Mouse (Mus musculus) lung, embryonic 14.5 days (tissue): ENCODE measurements around the gene Rxfp4. TPM values are rescaled to one million over a fixed set of nuclear protein-coding genes. Genes with fewer than 3 reads are reported as not detected.

Experiments used
- ATAC-seq: fragments of 200-750 bp; cut with Nextera tagmentation; 2 replicates; pipeline ENCODE4 v1.8.0; 2017; ENCODE audit warnings: mild to moderate bottlenecking, moderate TSS enrichment, moderate library complexity; ENCODE audit not compliant: insufficient read depth
- DNase-seq: peaks from one replicate; pipeline ENCODE4 v3.0.0-alpha.2; 2015
- H3K27ac ChIP-seq: fragments of 300-500 bp; sonication (generic); 2 replicates; pipeline ENCODE4 v1.5.1; 2014; ENCODE audit warnings: low read depth, mild to moderate bottlenecking, moderate library complexity
- H3K27me3 ChIP-seq: fragments of 300-500 bp; sonication (generic); 2 replicates; pipeline ENCODE4 v1.6.1; 2014; ENCODE audit warnings: low read length, control low read depth; ENCODE audit not compliant: insufficient read depth
- H3K36me3 ChIP-seq: fragments of 300-500 bp; sonication (generic); 2 replicates; pipeline ENCODE4 v1.6.1; 2014; ENCODE audit warnings: control low read depth; ENCODE audit not compliant: insufficient read depth
- H3K4me1 ChIP-seq: fragments of 300-500 bp; sonication (generic); 2 replicates; pipeline ENCODE4 v1.6.1; 2014; ENCODE audit warnings: antibody characterized with exemption, control low read depth; ENCODE audit not compliant: insufficient read depth
- H3K4me2 ChIP-seq: fragments of 300-500 bp; sonication (generic); 2 replicates; pipeline ENCODE4 v1.6.1; 2014; ENCODE audit warnings: mild to moderate bottlenecking
- H3K4me3 ChIP-seq: fragments of 300-500 bp; sonication (generic); 2 replicates; pipeline ENCODE4 v1.5.1; 2014; ENCODE audit warnings: low read depth, low read length
- H3K9ac ChIP-seq: fragments of 300-500 bp; sonication (generic); 2 replicates; pipeline ENCODE4 v1.6.1; 2014
- H3K9me3 ChIP-seq: fragments of 300-500 bp; sonication (generic); 2 replicates; pipeline ENCODE4 v1.6.1; 2016; ENCODE audit warnings: low read depth, low read length, control low read depth
- CTCF ChIP-seq: IDR thresholded peaks from 2 replicates; pipeline ENCODE4 v1.5.1; 2016; ENCODE audit warnings: antibody characterized with exemption, low read depth
- WGBS: fragments of 180-500 bp; shearing (Covaris S2); extraction: QIAGEN DNeasy Blood & Tissue Kit; methylation state at CpG from one replicate; pipeline ENCODE4 v1.1.7; 2014; 5-methylcytosine and 5-hydroxymethylcytosine counted together
- polyA plus RNA-seq: library from polyadenylated mRNA; unstranded; fragments of >200 nt; fragmentation: Nextera tagmentation; extraction: Ambion mirVana; gene quantifications from 2 replicates; pipeline ENCODE4 v1.2.1, GENCODE M21; 2014

The Rxfp4 gene
- polyA plus RNA-seq, 1 experiment from 2014 or later, result not detected

DNA sequence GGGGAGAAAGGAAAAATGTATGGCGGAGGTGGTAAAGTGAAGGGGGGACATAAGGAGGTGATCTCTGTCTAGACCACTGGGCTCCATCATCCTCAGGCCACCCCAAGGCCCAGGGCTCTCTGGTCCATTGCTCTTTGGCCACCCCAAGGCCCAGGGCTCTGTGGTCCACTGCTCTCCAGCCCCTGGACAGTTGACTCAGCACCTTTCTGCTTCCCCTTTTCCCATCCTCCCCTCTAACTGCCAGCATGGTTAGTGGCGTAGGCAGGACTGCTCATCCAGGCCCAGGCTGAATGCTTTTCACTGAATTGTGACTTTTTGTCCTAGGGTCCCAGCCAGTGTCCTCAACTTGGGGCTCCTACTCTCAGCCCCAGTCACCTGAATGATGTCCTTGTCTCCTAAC, 25.4 kb downstream of the Rxfp4 start:
- WGBS, result 88% methylated on average over 2 of the region's 2 CpGs
- no peak overlapping the region for H3K4me3 ChIP-seq
- H3K27ac ChIP-seq, result no peak overlapping the region
- no peaks in the 10 kb centered on the region for H3K27me3 ChIP-seq
- peaks cover 23% of the 10 kb centered on the region for H3K4me1 ChIP-seq
- TF ChIP-seq CTCF, result no peak
- H3K9ac ChIP-seq, result no peak overlapping the region
- ATAC-seq (no peak), DNase-seq (no peak)
- H3K36me3 ChIP-seq, result peaks cover 70% of the 10 kb centered on the region
- no peaks in the 10 kb centered on the region for H3K9me3 ChIP-seq
- no peak overlapping the region for H3K4me2 ChIP-seq

DNA sequence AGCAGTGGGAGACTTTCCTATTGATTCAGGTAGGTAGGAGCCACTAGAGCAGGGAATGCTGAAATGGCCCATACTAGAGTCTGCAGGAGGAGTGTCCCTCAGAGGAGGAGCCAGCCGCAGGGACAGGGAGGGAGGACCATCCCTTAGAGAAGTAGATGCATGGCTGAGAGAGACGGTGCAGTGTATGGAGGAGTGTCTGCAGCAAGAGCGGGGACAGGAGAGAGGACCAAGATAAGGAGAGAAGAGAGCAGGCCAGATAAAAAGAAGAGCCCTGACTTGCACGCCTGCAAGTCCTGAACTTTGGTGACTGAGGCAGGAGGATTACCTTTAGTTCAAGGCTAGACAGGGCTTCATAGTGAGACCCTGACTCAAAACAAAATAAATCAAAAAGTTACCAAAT, 25.8 kb downstream of the Rxfp4 start:
- Histone ChIP-seq H3K9ac (no peak overlapping the region), H3K27me3 (no peaks in the 10 kb centered on the region), H3K27ac (no peak overlapping the region), H3K36me3 (peaks cover 66% of the 10 kb centered on the region), H3K4me2 (no peak overlapping the region), H3K4me1 (peaks cover 23% of the 10 kb centered on the region), H3K9me3 (no peaks in the 10 kb centered on the region), H3K4me3 (no peak overlapping the region)
- DNase-seq (no peak), ATAC-seq (no peak)
- WGBS, result 44% methylated on average over 4 of the region's 4 CpGs
- no peak for TF ChIP-seq CTCF

DNA sequence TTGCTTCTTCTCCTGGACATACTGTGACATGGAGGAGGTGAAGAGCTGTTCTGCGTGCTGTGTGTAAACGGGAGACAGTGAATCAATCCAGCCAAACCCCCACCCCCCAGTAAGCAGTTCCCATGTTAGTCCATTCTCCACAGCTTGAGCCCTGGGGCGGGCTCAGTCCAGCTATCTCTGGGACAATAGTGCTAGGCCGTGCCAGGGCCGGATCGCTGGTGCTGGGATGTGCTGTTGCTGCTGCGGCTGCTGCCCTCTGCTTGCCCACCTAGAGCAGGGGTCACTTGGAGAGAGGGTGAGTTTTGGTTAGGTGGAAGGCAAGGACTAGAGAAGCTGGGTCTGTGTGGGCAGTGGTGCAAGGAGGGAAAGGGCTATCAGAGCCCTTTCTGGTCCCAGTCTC, 26.6 kb downstream of the Rxfp4 start:
- H3K27ac ChIP-seq, result no peak overlapping the region
- no peaks in the 10 kb centered on the region for H3K27me3 ChIP-seq
- no peak for DNase-seq
- 67% methylated on average over 7 of the region's 7 CpGs for WGBS
- H3K9me3 ChIP-seq, result no peaks in the 10 kb centered on the region
- H3K4me2 ChIP-seq, result 0 out of 2 replicates have a peak overlapping the region, but pooled peaks have one; percentile 2
- no peak overlapping the region for H3K9ac ChIP-seq
- no peak for TF ChIP-seq CTCF
- H3K4me3 ChIP-seq, result no peak overlapping the region
- ATAC-seq, result no peak
- H3K36me3 ChIP-seq, result peaks cover 58% of the 10 kb centered on the region
- H3K4me1 ChIP-seq, result peaks cover 23% of the 10 kb centered on the region

DNA sequence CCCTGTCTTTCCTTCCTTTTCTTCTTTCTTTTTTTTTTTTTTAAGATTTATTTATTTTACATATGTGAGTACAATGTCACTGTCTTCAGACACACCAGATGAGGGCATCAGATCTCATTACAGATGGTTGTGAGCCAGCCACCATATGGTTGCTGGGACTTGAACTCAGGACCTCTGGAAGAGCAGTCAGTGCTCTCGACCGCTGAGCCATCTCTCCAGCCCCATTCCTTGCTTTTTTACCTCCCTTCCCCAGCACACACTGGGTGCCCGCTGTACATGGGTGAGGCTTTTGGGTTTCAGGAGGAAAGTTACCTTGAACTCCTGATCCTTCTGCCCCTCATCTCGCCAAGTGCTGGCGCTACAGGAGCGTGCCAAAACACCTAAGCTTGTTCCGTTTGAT, 27.4 kb downstream of the Rxfp4 start:
- H3K9ac ChIP-seq, result no peak overlapping the region
- no peak overlapping the region for H3K4me2 ChIP-seq
- H3K36me3 ChIP-seq, result peaks cover 50% of the 10 kb centered on the region
- no peak for DNase-seq
- no peak for ATAC-seq
- no peaks in the 10 kb centered on the region for H3K9me3 ChIP-seq
- peak overlapping the region; percentile 99; the same call in 1 of the 2 replicates for H3K27ac ChIP-seq
- H3K27me3 ChIP-seq, result no peaks in the 10 kb centered on the region
- peaks cover 24% of the 10 kb centered on the region for H3K4me1 ChIP-seq
- 82% methylated on average over 7 of the region's 7 CpGs for WGBS
- TF ChIP-seq CTCF, result no peak
- no peak overlapping the region for H3K4me3 ChIP-seq

DNA sequence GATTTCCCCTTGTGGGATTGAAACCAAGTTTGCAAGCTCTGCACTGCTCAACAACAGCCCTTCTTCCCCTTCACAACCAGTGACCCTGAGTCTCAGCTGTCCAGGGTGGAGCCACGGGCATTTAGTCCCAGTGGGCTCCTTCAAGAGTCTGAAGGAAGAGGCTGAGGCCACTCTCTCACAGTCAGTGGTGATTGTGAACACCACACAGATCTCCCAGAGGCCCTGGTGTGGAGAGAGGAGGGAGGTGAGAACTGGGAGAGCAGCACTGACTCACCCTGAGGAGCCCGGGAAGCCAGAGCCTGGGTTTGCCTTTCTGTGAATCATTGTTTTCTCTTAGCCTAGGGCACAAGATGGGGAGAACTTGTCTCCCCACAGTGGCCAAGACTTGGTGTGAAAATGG, 28.0 kb downstream of the Rxfp4 start:
- peak overlapping the region; percentile 86 for H3K4me2 ChIP-seq
- TF ChIP-seq CTCF, result no peak
- no peak for DNase-seq
- 21% methylated on average over 2 of the region's 2 CpGs for WGBS
- H3K27me3 ChIP-seq, result no peaks in the 10 kb centered on the region
- H3K4me1 ChIP-seq, result peaks cover 27% of the 10 kb centered on the region
- peak overlapping the region; percentile 99 for H3K27ac ChIP-seq
- H3K4me3 ChIP-seq, result peak overlapping the region; percentile 91; the same call in 1 of the 2 replicates
- H3K36me3 ChIP-seq, result peaks cover 44% of the 10 kb centered on the region
- no peaks in the 10 kb centered on the region for H3K9me3 ChIP-seq
- H3K9ac ChIP-seq, result peak overlapping the region; percentile 98
- ATAC-seq, result no peak

DNA sequence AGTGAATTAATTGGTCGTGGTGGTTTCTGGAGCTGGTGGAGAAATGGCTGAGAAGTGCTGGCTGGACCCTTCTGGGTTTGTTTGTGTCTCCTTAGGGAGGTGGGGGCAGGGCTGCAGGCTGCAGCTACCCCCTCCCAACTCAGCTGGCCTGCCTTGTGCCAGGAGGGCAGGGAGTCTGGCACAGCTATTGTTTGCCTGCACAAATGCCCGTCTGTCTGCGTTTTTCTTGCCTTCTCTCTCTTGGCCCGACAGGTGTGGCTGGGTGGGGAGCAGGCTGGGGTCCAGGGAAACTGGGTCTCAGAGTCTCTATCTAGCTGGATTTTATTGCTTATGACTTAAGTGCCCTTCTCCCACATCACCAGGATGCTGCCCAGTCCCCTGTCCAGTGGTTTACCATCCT, 28.6 kb downstream of the Rxfp4 start:
- peak overlapping the region; percentile 99 for H3K27ac ChIP-seq
- no peaks in the 10 kb centered on the region for H3K27me3 ChIP-seq
- H3K4me1 ChIP-seq, result peaks cover 22% of the 10 kb centered on the region
- ATAC-seq (no peak), DNase-seq (no peak)
- H3K9me3 ChIP-seq, result no peaks in the 10 kb centered on the region
- peak overlapping the region; percentile 91 for H3K4me3 ChIP-seq
- WGBS, result 24% methylated on average over 4 of the region's 4 CpGs
- H3K4me2 ChIP-seq, result peak overlapping the region; percentile 86
- H3K36me3 ChIP-seq, result peaks cover 38% of the 10 kb centered on the region
- peak overlapping the region; percentile 98 for H3K9ac ChIP-seq
- no peak for TF ChIP-seq CTCF

DNA sequence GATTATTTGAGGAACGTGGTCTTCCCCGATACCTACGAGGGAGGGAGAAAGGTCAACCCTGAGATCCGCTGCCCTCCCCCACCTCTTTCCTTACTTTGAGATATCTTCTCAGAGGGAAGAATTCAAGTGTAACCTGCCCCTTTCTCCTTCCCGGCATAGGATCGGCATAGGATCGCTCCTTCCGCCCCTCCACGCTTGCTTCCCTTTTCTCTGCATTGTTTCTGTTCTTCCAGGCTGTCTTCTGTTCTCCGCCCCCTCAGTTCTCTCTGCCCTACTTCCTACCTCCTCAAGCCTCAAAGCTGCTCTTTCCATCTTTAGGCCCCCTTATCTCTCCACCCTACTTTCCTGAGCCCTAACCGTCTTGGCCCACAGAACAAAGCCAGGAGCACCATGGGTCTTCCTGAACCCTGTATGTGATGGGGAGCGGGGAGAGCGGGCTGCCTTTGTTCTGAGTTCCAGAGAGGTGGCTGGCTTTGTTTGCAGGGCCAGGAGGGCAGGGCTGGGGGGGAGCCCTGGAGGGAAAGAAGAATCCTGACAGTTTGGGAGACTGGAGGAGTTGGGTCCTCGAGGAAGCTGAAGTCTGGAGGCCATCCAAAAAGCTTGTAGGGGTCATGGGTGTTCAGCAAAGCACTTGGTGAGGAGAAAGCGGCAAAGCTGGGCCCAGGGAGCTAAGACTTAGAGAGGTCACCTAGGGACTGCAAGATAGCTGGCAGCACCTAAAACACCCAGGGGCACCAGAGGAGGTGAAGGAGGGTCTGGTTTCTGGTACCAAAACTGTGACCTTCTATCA, 29.4 kb downstream of the Rxfp4 start:
- TF ChIP-seq CTCF, result no peak
- Histone ChIP-seq H3K27me3 (no peaks in the 10 kb centered on the region), H3K27ac (peak overlapping the region; percentile 99), H3K4me3 (peak overlapping the region; percentile 91), H3K4me2 (peak overlapping the region; percentile 86), H3K4me1 (peaks cover 22% of the 10 kb centered on the region), H3K9ac (peak overlapping the region; percentile 98), H3K9me3 (no peaks in the 10 kb centered on the region), H3K36me3 (peaks cover 36% of the 10 kb centered on the region)
- under 1% methylated on average over 15 of the region's 15 CpGs for WGBS
- DNase-seq (peak; percentile 66), ATAC-seq (no peak)
